Mouse (Mus musculus) midbrain, postnatal 0 days (tissue): ENCODE results near the gene Kalrn. TPM values are rescaled to one million over a fixed set of nuclear protein-coding genes. Genes with fewer than 3 reads are reported as not detected.
A peak's percentile ranks its signal among the peaks of the same experiment; 100 is the strongest.

ENCODE experiments used
- ATAC-seq: fragments of 200-750 bp; cut with Nextera tagmentation; 2 replicates; pipeline ENCODE4 v1.8.0; 2017; ENCODE audit warnings: moderate number of reproducible peaks, mild to moderate bottlenecking, moderate TSS enrichment, moderate library complexity; ENCODE audit not compliant: low FRiP score
- DNase-seq: peaks from one replicate; pipeline ENCODE4 v3.0.0-alpha.2; 2015; ENCODE audit warnings: low spot score
- H3K27ac ChIP-seq: fragments of 300-500 bp; sonication (generic); 2 replicates; pipeline ENCODE4 v1.5.1; 2014; ENCODE audit warnings: low read depth, mild to moderate bottlenecking, low read length, mixed read lengths
- H3K27me3 ChIP-seq: fragments of 300-500 bp; sonication (generic); 2 replicates; pipeline ENCODE4 v1.6.1; 2014; ENCODE audit warnings: low read length, control low read depth, mixed read lengths; ENCODE audit not compliant: insufficient read depth
- H3K36me3 ChIP-seq: fragments of 300-500 bp; sonication (generic); 2 replicates; pipeline ENCODE4 v1.6.1; 2014; ENCODE audit warnings: low read length, control low read depth, mixed read lengths; ENCODE audit not compliant: insufficient read depth
- H3K4me1 ChIP-seq: fragments of 300-500 bp; sonication (generic); 2 replicates; pipeline ENCODE4 v1.6.1; 2014; ENCODE audit warnings: mild to moderate bottlenecking, control low read depth, antibody characterized with exemption, low read length, mixed read lengths; ENCODE audit not compliant: insufficient read depth
- H3K4me2 ChIP-seq: fragments of 300-500 bp; sonication (generic); 2 replicates; pipeline ENCODE4 v1.6.1; 2014; ENCODE audit warnings: low read depth, mild to moderate bottlenecking, low read length, mixed read lengths; ENCODE audit not compliant: poor library complexity, severe bottlenecking
- H3K4me3 ChIP-seq: fragments of 300-500 bp; sonication (generic); 2 replicates; pipeline ENCODE4 v1.5.1; 2014; ENCODE audit warnings: low read depth, mild to moderate bottlenecking, low read length, moderate library complexity
- H3K9ac ChIP-seq: fragments of 300-500 bp; sonication (generic); replicated peaks from 2 replicates; pipeline ENCODE4 v1.6.1; 2014; ENCODE audit warnings: mild to moderate bottlenecking, low read length, moderate library complexity, mixed read lengths; ENCODE audit not compliant: poor library complexity, severe bottlenecking
- H3K9me3 ChIP-seq: fragments of 300-500 bp; sonication (generic); 2 replicates; pipeline ENCODE4 v1.6.1; 2016; ENCODE audit warnings: low read length, control low read depth
- CTCF ChIP-seq: IDR thresholded peaks from 2 replicates; pipeline ENCODE4 v1.5.1; 2016; ENCODE audit warnings: antibody characterized with exemption, mild to moderate bottlenecking
- WGBS: fragments of 180-500 bp; shearing (Covaris S2); extraction: QIAGEN DNeasy Blood & Tissue Kit; methylation state at CpG from one replicate; pipeline ENCODE4 v1.1.7; 2014; 5-methylcytosine and 5-hydroxymethylcytosine counted together
- polyA plus RNA-seq: library from polyadenylated mRNA; unstranded; fragments of >200 nt; fragmentation: Nextera tagmentation; extraction: Ambion mirVana; gene quantifications from 2 replicates; pipeline ENCODE4 v1.2.1, GENCODE M21; 2015
- total RNA-seq: library from RNA; depleted of rRNA; stranded (reverse); fragments of >200 nt; gene quantifications from 2 replicates; pipeline ENCODE4 v1.2.3, GENCODE M21; 2014

The Kalrn gene
- total and polyA plus RNA-seq, 2 experiments from 2014 or later, result 23.6 to 128 TPM

GRCm38 (mm10) chr16:34470343-34470742 lies 103.0 kb downstream of the Kalrn start:
- Histone ChIP-seq H3K27ac (peak overlapping the region; percentile 59; the same call in 1 of the 2 replicates), H3K9me3 (no peaks in the 10 kb centered on the region), H3K4me2 (no peak overlapping the region; the same call in 1 of the 2 replicates), H3K36me3 (no peaks in the 10 kb centered on the region), H3K4me3 (no peak overlapping the region), H3K9ac (0 out of 2 replicates have a peak overlapping the region, but pooled peaks have one; percentile 19), H3K27me3 (no peaks in the 10 kb centered on the region), H3K4me1 (peaks cover 68% of the 10 kb centered on the region)
- no peak for TF ChIP-seq CTCF
- DNase-seq (no peak), ATAC-seq (no peak)
- WGBS, result 60% methylated on average over 5 of the region's 5 CpGs

- H3K27me3 ChIP-seq, result no peaks in the 10 kb centered on the region
- no peaks in the 10 kb centered on the region for H3K36me3 ChIP-seq
- peak overlapping the region; percentile 59 for H3K27ac ChIP-seq
- no peak overlapping the region for H3K9ac ChIP-seq
- DNase-seq (peak; percentile 80), ATAC-seq (peak; percentile 80)
- no peaks in the 10 kb centered on the region for H3K9me3 ChIP-seq
- TF ChIP-seq CTCF, result no peak
- H3K4me2 ChIP-seq, result peak overlapping the region; percentile 41
- 23% methylated on average over 8 of the region's 8 CpGs for WGBS
- H3K4me3 ChIP-seq, result no peak overlapping the region
- peaks cover 61% of the 10 kb centered on the region for H3K4me1 ChIP-seq
Observed at GRCm38 (mm10) chr16:34469277-34469868, 104.0 kb downstream of the Kalrn start.

DNA sequence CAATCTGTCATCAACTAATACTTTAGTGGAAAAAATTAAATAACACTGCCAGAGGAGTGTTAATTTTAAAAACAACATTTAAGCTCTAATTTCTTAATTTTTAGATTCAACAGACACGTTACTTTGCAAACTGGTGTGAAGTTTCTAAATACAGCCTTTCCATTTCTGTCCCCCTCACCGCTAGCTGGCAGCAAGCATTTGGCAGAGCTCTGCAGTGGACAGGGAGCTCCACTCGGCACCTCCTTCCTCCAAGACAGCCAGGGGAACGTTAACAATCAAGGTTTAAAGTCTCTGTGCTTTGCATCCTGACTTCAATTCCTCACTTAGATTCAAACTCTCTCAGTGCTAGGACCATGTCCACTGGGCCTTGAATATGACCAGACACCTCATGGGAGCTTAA lies 106.7 kb downstream of the Kalrn start:
- H3K4me3 ChIP-seq, result no peak overlapping the region
- 48% methylated on average over 4 of the region's 4 CpGs for WGBS

GRCm38 (mm10) chr16:34456314-34456713 lies 117.0 kb downstream of the Kalrn start:
- ATAC-seq (peak; percentile 10; the same call in 1 of the 2 replicates), DNase-seq (peak; percentile 82)
- no peaks in the 10 kb centered on the region for H3K27me3 ChIP-seq
- no peak overlapping the region for H3K4me3 ChIP-seq
- no peaks in the 10 kb centered on the region for H3K36me3 ChIP-seq
- no peak overlapping the region for H3K4me2 ChIP-seq
- no peak for TF ChIP-seq CTCF
- peaks cover 8% of the 10 kb centered on the region; the same call in 1 of the 2 replicates for H3K4me1 ChIP-seq
- H3K27ac ChIP-seq, result no peak overlapping the region
- no peaks in the 10 kb centered on the region for H3K9me3 ChIP-seq
- 45% methylated on average over 7 of the region's 7 CpGs for WGBS
- H3K9ac ChIP-seq, result no peak overlapping the region

More for the DNA sequence above, 106.7 kb downstream of the Kalrn start:
- Histone ChIP-seq H3K4me1 (peaks cover 39% of the 10 kb centered on the region), H3K36me3 (no peaks in the 10 kb centered on the region), H3K27me3 (no peaks in the 10 kb centered on the region), H3K4me2 (no peak overlapping the region), H3K9ac (no peak overlapping the region), H3K27ac (no peak overlapping the region), H3K9me3 (no peaks in the 10 kb centered on the region)
- DNase-seq (no peak), ATAC-seq (no peak)
- TF ChIP-seq CTCF, result peak; percentile 36

DNA sequence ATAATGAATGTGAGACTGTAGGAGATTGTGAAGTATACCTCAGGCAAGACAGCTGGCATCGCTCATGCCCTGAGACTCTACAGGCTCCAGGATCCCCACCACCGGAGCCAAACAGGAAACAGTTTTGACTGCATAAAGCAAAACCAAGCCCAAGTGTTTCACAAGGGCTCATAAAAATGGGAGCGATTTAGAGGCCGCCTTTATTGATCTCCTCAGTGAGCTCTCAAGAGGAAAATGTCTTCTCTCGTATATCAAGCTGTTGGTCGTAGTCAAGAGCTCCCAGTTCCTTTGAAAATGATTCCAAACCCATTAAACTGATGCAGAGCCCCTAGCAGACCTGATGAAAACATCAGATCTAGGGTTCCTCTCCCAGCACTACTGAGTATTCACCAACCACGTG lies 127.7 kb downstream of the Kalrn start:
- no peaks in the 10 kb centered on the region for H3K27me3 ChIP-seq
- TF ChIP-seq CTCF, result no peak
- no peaks in the 10 kb centered on the region for H3K9me3 ChIP-seq
- no peaks in the 10 kb centered on the region for H3K36me3 ChIP-seq
- peaks cover 8% of the 10 kb centered on the region; the same call in 1 of the 2 replicates for H3K4me1 ChIP-seq
- H3K4me2 ChIP-seq, result no peak overlapping the region
- DNase-seq (no peak), ATAC-seq (no peak)
- H3K4me3 ChIP-seq, result no peak overlapping the region
- no peak overlapping the region for H3K9ac ChIP-seq
- 79% methylated on average over 7 of the region's 7 CpGs for WGBS
- H3K27ac ChIP-seq, result no peak overlapping the region

GRCm38 (mm10) chr16:34441704-34442103 lies 131.6 kb downstream of the Kalrn start:
- no peak for TF ChIP-seq CTCF
- Histone ChIP-seq H3K4me1 (peaks cover 10% of the 10 kb centered on the region; the same call in 1 of the 2 replicates), H3K27ac (no peak overlapping the region), H3K4me3 (no peak overlapping the region), H3K36me3 (no peaks in the 10 kb centered on the region), H3K9ac (no peak overlapping the region), H3K27me3 (no peaks in the 10 kb centered on the region), H3K4me2 (no peak overlapping the region), H3K9me3 (no peaks in the 10 kb centered on the region)
- DNase-seq, result no peak
- WGBS, result 84% methylated on average over 2 of the region's 2 CpGs
- no peak for ATAC-seq
